Mouse (Mus musculus) bone marrow macrophage, adult 2 months (primary cell): ENCODE data around the gene Aar2. TPM values are rescaled to one million over a fixed set of nuclear protein-coding genes. Genes with fewer than 3 reads are reported as not detected.

Experiments used
- H3K27ac ChIP-seq: 2 replicates; pipeline ENCODE4 v1.5.1; 2012; ENCODE audit warnings: low read depth, low read length; ENCODE audit not compliant: insufficient read depth
- H3K4me1 ChIP-seq: 2 replicates; pipeline ENCODE4 v1.6.1; 2012; ENCODE audit warnings: low read length; ENCODE audit not compliant: control insufficient read depth, insufficient read depth
- H3K4me3 ChIP-seq: 2 replicates; pipeline ENCODE4 v1.5.1; 2012; ENCODE audit warnings: mild to moderate bottlenecking, low read length, moderate library complexity; ENCODE audit not compliant: insufficient read depth
- CTCF ChIP-seq: IDR thresholded peaks from 2 replicates; pipeline ENCODE4 v1.5.1; 2012; ENCODE audit warnings: low read depth, mild to moderate bottlenecking, low read length, moderate library complexity
- POLR2A ChIP-seq: IDR thresholded peaks from 2 replicates; pipeline ENCODE4 v1.6.1; 2012; ENCODE audit warnings: mild to moderate bottlenecking, low read depth, low read length, borderline replicate concordance
- polyA plus RNA-seq: library from polyadenylated mRNA; stranded (reverse); fragments of >200 nt; gene quantifications from 2 replicates; pipeline ENCODE4 v1.2.4, GENCODE M21; 2012; ENCODE audit not compliant: missing spikeins, insufficient read depth, insufficient read length

Gene Aar2
- polyA plus RNA-seq, 1 experiment: 13.5 TPM

DNA sequence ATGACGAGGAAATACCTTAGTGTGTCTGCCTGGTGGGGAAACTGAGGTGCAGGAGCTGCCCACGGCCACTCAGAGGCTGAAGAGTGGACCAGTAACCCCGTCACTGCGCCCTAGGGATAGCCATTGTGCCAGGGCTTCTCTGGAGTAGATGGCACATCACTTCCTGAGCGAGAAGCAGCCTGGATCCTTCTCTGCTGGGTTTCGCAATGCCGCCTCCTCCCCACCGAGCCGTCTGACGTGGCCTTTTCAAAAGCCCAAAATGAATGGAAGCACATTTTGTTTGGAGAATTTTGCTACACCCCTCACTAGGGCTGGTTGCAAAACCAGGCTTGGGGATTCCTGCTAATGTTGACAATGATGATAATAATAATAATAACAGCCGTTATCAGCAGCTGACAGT lies 70.2 kb downstream of the Aar2 start:
- TF ChIP-seq POLR2A: no peak
- no peak for TF ChIP-seq CTCF
- Histone ChIP-seq H3K4me3 (no peak overlapping the region), H3K4me1 (no peaks in the 10 kb centered on the region), H3K27ac (no peak overlapping the region)

Other genes starting within 250 kb of the Aar2 start
- 5.6 and 5.9 TPM in 2 replicates for gene Cnbd2, start 235.3 kb upstream of the Aar2 start, polyA plus RNA-seq
- gene Scand1, start 234.9 kb upstream of the Aar2 start, polyA plus RNA-seq: 71.1 and 77.0 TPM in 2 replicates
- gene Epb41l1, start 126.7 kb upstream of the Aar2 start, polyA plus RNA-seq: 42.8 and 50.6 TPM in 2 replicates
- gene Dlgap4, start 66.1 kb downstream of the Aar2 start, polyA plus RNA-seq: 66.7 and 72.1 TPM in 2 replicates
- 5.1 and 7.6 TPM in 2 replicates for gene Myl9, start 227.8 kb downstream of the Aar2 start, polyA plus RNA-seq